Mouse (Mus musculus): Measurements from ENCODE around the gene Stk38. TPM values are rescaled to one million over a fixed set of nuclear protein-coding genes. Genes with fewer than 3 reads are reported as not detected.

The Stk38 gene
- polyA plus RNA-seq, 1 experiment from 2014 or later: 141 TPM

DNA sequence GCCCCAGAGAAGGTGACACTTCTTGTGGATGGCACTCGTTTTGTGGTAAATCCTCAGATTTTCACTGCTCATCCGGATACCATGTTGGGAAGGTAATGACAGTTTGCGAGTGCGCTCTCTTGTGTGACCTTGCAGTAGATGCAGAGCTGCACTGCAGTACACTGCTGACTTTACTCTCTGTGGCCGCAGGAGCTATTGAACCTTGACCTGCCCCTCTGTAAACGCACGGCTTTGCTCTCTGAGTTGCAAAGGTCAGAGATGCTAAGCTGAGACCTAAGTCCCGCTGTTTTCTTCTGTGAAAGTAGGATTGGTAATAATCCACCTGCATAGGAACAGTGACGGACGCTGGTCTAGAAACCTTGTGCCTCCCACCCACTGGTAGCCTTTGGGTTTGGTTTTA lies 46.2 kb downstream of the Stk38 start:
- Histone ChIP-seq H3K9ac (ENCODE audit: low read depth, low read length) (no peak overlapping the region), H3K4me2 (replicated peaks; ENCODE audit: low read depth, low read length) (no peak overlapping the region), H3K27me3 (ENCODE audit: control insufficient read depth, insufficient read depth, low read length) (no peaks in the 10 kb centered on the region), H3K36me3 (ENCODE audit: control insufficient read depth, insufficient read depth, low read length) (peaks cover 24% of the 10 kb centered on the region), H3K9me3 (ENCODE audit: control insufficient read depth, low read length) (no peaks in the 10 kb centered on the region), H3K4me3 (ENCODE audit: low read depth, low read length) (no peak overlapping the region), H3K27ac (ENCODE audit: low read depth, low read length) (no peak overlapping the region), H3K4me1 (replicated peaks; ENCODE audit: control insufficient read depth, insufficient read depth, low read length) (no peaks in the 10 kb centered on the region)
- DNase-seq (ENCODE audit: low spot score) (no peak), ATAC-seq (ENCODE audit: low FRiP score) (no peak)
- WGBS: 91% methylated on average over 10 of the region's 10 CpGs

- peaks cover 18% of the 10 kb centered on the region for H3K36me3 ChIP-seq (ENCODE audit: control insufficient read depth, insufficient read depth, low read length)
- ATAC-seq (ENCODE audit: low FRiP score): no peak
Observed at GRCm38 (mm10) chr17:28960597-28960996, 47.2 kb downstream of the Stk38 start.

GRCm38 (mm10) chr17:28954416-28954815 lies 53.4 kb downstream of the Stk38 start:
- Histone ChIP-seq H3K4me2 (replicated peaks; ENCODE audit: low read depth, low read length) (peak overlapping the region; percentile 85; the same call in 1 of the 2 replicates), H3K9me3 (ENCODE audit: control insufficient read depth, low read length) (no peaks in the 10 kb centered on the region), H3K4me3 (ENCODE audit: low read depth, low read length) (no peak overlapping the region), H3K4me1 (replicated peaks; ENCODE audit: control insufficient read depth, insufficient read depth, low read length) (peaks cover 4% of the 10 kb centered on the region; the same call in 1 of the 2 replicates), H3K36me3 (ENCODE audit: control insufficient read depth, insufficient read depth, low read length) (0 out of 2 replicates have a peak, but pooled peaks cover 2% of the 10 kb centered on the region), H3K9ac (ENCODE audit: low read depth, low read length) (no peak overlapping the region), H3K27me3 (ENCODE audit: control insufficient read depth, insufficient read depth, low read length) (no peaks in the 10 kb centered on the region), H3K27ac (ENCODE audit: low read depth, low read length) (no peak overlapping the region)
- no peak for ATAC-seq (ENCODE audit: low FRiP score)
- 97% methylated on average over 9 of the region's 9 CpGs for WGBS
- DNase-seq (ENCODE audit: low spot score): no peak

More at GRCm38 (mm10) chr17:28960597-28960996, 47.2 kb downstream of the Stk38 start:
- Histone ChIP-seq H3K4me2 (replicated peaks; ENCODE audit: low read depth, low read length) (no peak overlapping the region), H3K4me1 (replicated peaks; ENCODE audit: control insufficient read depth, insufficient read depth, low read length) (no peaks in the 10 kb centered on the region), H3K27me3 (ENCODE audit: control insufficient read depth, insufficient read depth, low read length) (no peaks in the 10 kb centered on the region), H3K9ac (ENCODE audit: low read depth, low read length) (no peak overlapping the region), H3K4me3 (ENCODE audit: low read depth, low read length) (no peak overlapping the region), H3K9me3 (ENCODE audit: control insufficient read depth, low read length) (no peaks in the 10 kb centered on the region), H3K27ac (ENCODE audit: low read depth, low read length) (no peak overlapping the region)
- WGBS: 83% methylated on average over 10 of the region's 10 CpGs
- DNase-seq (ENCODE audit: low spot score): no peak

DNA sequence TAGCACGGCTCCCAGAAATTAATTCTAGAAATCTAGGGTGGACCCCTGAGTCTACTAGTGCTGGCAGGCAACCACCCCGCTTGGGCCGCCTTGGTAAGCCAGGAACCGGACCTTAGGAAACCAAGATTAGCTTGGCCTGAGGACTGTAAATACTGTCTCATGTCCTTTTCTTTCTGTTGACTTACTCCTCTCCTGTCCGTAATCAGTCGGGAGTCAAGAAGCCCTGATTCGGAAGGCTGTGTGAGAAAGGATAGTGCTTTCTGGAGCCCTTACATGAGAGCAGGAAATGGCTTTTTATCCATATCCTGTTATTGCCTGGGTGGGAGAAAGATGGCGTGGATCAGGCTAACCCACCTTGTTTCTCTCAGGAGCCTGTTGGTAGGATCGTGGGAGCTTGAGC lies 54.5 kb downstream of the Stk38 start:
- 40% methylated on average over 9 of the region's 9 CpGs for WGBS

DNA sequence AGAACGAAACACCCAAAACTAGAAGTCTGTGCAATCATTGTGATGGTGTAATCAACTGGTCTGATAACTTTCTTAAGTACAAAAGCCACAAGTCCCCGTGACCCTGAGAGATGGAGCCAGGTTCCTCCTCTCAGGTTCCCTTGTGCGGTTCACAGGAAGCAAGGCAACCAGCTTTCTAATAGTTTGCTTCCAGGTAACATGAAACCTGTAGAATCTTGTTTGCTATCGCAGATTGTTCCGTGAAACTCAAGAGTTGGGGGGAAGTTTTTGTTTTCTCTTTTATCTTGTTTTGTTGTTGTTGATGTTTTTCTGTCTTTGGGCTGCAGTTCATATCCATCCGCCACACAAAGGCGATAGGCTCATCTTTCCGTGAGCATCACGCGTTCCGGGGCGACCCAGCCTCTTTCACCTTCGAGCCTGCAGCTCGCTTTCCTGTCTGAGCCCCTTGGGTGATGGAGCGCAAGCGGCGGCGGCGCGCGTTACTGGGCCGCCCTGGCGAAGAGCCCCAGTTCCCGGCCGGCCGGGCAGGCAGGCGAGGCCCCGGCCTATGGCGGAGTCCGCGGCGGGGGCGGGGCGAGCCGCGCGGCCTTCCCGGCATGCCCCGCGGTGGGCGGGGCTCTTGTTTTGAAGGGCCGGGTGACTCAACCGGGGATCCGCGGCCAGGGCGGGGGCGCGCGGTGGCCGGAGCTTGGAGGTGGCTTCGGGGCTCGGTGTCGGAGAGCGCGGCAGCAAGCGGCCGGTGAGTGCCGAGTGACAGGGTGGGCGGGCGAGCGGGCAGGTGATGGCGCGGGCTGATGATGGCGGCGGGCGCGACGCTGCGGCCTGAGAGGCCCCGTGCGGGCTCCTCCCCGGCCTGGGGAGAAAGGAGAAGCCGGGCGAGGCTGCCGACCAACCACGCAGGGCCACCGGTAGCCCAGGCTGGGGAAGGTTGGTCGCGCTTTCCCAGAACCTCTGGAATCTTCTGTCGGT lies 55.7 kb downstream of the Stk38 start, which contains the start of gene Kctd20:
Gene Kctd20 (plus strand): TSS at position 120 of the 969 bp plus-strand sequence.
- H3K9ac ChIP-seq (ENCODE audit: low read depth, low read length): peak within 1 kb of the TSS; percentile 83
- ATAC-seq (ENCODE audit: low FRiP score): peak; percentile 94
- no peaks in the 10 kb centered on the region for H3K9me3 ChIP-seq (ENCODE audit: control insufficient read depth, low read length)
- no peaks in the 10 kb centered on the region for H3K36me3 ChIP-seq (ENCODE audit: control insufficient read depth, insufficient read depth, low read length)
- H3K4me2 ChIP-seq (replicated peaks; ENCODE audit: low read depth, low read length): peak within 1 kb of the TSS; percentile 85
- H3K4me3 ChIP-seq (ENCODE audit: low read depth, low read length): peak within 1 kb of the TSS; percentile 72
- H3K27me3 ChIP-seq (ENCODE audit: control insufficient read depth, insufficient read depth, low read length): no peaks in the 10 kb centered on the region
- DNase-seq (ENCODE audit: low spot score): peak; percentile 97
- WGBS: under 1% methylated on average over 58 of the region's 80 CpGs
- H3K4me1 ChIP-seq (replicated peaks; ENCODE audit: control insufficient read depth, insufficient read depth, low read length): peaks cover 4% of the 10 kb centered on the region; the same call in 1 of the 2 replicates
- peak within 1 kb of the TSS; percentile 91 for H3K27ac ChIP-seq (ENCODE audit: low read depth, low read length)

More for the DNA sequence above, 54.5 kb downstream of the Stk38 start:
- Histone ChIP-seq H3K27me3 (ENCODE audit: control insufficient read depth, insufficient read depth, low read length) (no peaks in the 10 kb centered on the region), H3K4me2 (replicated peaks; ENCODE audit: low read depth, low read length) (peak overlapping the region; percentile 85), H3K9ac (ENCODE audit: low read depth, low read length) (peak overlapping the region; percentile 83), H3K36me3 (ENCODE audit: control insufficient read depth, insufficient read depth, low read length) (0 out of 2 replicates have a peak, but pooled peaks cover 2% of the 10 kb centered on the region), H3K4me1 (replicated peaks; ENCODE audit: control insufficient read depth, insufficient read depth, low read length) (peaks cover 4% of the 10 kb centered on the region; the same call in 1 of the 2 replicates), H3K9me3 (ENCODE audit: control insufficient read depth, low read length) (no peaks in the 10 kb centered on the region), H3K27ac (ENCODE audit: low read depth, low read length) (no peak overlapping the region), H3K4me3 (ENCODE audit: low read depth, low read length) (peak overlapping the region; percentile 72)
- DNase-seq (ENCODE audit: low spot score) (peak; percentile 25), ATAC-seq (ENCODE audit: low FRiP score) (no peak)

DNA sequence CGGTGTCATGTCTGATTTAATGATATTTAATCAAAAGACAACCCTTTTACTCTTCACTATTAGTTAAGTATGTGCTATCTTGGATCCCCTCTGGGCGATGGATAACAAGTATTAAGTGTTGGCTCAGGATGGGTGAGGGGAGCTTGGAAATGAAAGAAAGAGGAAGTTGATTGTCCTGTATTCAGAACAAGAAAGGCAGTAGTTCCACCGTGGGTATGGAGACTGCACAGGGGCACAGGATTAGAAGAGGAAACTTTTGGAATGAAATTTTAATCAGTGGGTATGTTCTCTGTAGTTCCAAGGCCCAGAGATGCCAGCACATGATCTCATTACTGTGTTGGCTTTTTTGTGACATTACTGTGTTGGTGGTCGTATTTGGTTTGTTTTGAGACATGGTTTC lies 57.0 kb downstream of the Stk38 start:
- DNase-seq (ENCODE audit: low spot score) (no peak), ATAC-seq (ENCODE audit: low FRiP score) (no peak)
- Histone ChIP-seq H3K9ac (ENCODE audit: low read depth, low read length) (no peak overlapping the region), H3K36me3 (ENCODE audit: control insufficient read depth, insufficient read depth, low read length) (no peaks in the 10 kb centered on the region), H3K27ac (ENCODE audit: low read depth, low read length) (no peak overlapping the region), H3K9me3 (ENCODE audit: control insufficient read depth, low read length) (no peaks in the 10 kb centered on the region), H3K4me1 (replicated peaks; ENCODE audit: control insufficient read depth, insufficient read depth, low read length) (peaks cover 4% of the 10 kb centered on the region; the same call in 1 of the 2 replicates), H3K4me2 (replicated peaks; ENCODE audit: low read depth, low read length) (no peak overlapping the region), H3K27me3 (ENCODE audit: control insufficient read depth, insufficient read depth, low read length) (no peaks in the 10 kb centered on the region), H3K4me3 (ENCODE audit: low read depth, low read length) (no peak overlapping the region)
- WGBS: 83% methylated on average over 4 of the region's 4 CpGs

- Histone ChIP-seq H3K9ac (ENCODE audit: low read depth, low read length) (no peak overlapping the region), H3K36me3 (ENCODE audit: control insufficient read depth, insufficient read depth, low read length) (no peaks in the 10 kb centered on the region), H3K9me3 (ENCODE audit: control insufficient read depth, low read length) (no peaks in the 10 kb centered on the region), H3K4me1 (replicated peaks; ENCODE audit: control insufficient read depth, insufficient read depth, low read length) (0 out of 2 replicates have a peak, but pooled peaks cover 3% of the 10 kb centered on the region), H3K4me3 (ENCODE audit: low read depth, low read length) (no peak overlapping the region), H3K27ac (ENCODE audit: low read depth, low read length) (no peak overlapping the region), H3K4me2 (replicated peaks; ENCODE audit: low read depth, low read length) (no peak overlapping the region), H3K27me3 (ENCODE audit: control insufficient read depth, insufficient read depth, low read length) (no peaks in the 10 kb centered on the region)
- WGBS: 70% methylated on average over 4 of the region's 4 CpGs
- no peak for DNase-seq (ENCODE audit: low spot score)
- ATAC-seq (ENCODE audit: low FRiP score): no peak
Observed at GRCm38 (mm10) chr17:28948661-28949060, 59.1 kb downstream of the Stk38 start.

GRCm38 (mm10) chr17:28947011-28947939 lies 60.5 kb downstream of the Stk38 start:
- Histone ChIP-seq H3K9ac (ENCODE audit: low read depth, low read length) (no peak overlapping the region), H3K36me3 (ENCODE audit: control insufficient read depth, insufficient read depth, low read length) (no peaks in the 10 kb centered on the region), H3K9me3 (ENCODE audit: control insufficient read depth, low read length) (no peaks in the 10 kb centered on the region), H3K27me3 (ENCODE audit: control insufficient read depth, insufficient read depth, low read length) (no peaks in the 10 kb centered on the region), H3K4me3 (ENCODE audit: low read depth, low read length) (no peak overlapping the region), H3K27ac (ENCODE audit: low read depth, low read length) (no peak overlapping the region), H3K4me2 (replicated peaks; ENCODE audit: low read depth, low read length) (no peak overlapping the region), H3K4me1 (replicated peaks; ENCODE audit: control insufficient read depth, insufficient read depth, low read length) (no peaks in the 10 kb centered on the region)
- 92% methylated on average over 19 of the region's 19 CpGs for WGBS
- ATAC-seq (ENCODE audit: low FRiP score) (no peak), DNase-seq (ENCODE audit: low spot score) (no peak)
